Mouse (Mus musculus) neural tube, embryonic 10.5 days (tissue): ENCODE measurements at regions not wholly inside any gene's neighbourhood (a gene's known extent, or its start where the extent isn't known, plus 50 kb on each side); places are given as distances from the start of the nearest gene placed in this dataset.
"Not testable (repeated sequence)": the region's sequence is repeated elsewhere in the genome, so short reads cannot be mapped to it uniquely, and the experiment has no call there.

Source experiments
- DNase-seq: peaks from one replicate; pipeline ENCODE4 v3.0.0-alpha.2; 2017; ENCODE audit warnings: low spot score; ENCODE audit errors: extremely low spot score

- DNase-seq = no peak
These were observed 1451.1 kb upstream of the Pcdh20 start for GRCm38 (mm10) chr14:89922316-89922715.

DNA sequence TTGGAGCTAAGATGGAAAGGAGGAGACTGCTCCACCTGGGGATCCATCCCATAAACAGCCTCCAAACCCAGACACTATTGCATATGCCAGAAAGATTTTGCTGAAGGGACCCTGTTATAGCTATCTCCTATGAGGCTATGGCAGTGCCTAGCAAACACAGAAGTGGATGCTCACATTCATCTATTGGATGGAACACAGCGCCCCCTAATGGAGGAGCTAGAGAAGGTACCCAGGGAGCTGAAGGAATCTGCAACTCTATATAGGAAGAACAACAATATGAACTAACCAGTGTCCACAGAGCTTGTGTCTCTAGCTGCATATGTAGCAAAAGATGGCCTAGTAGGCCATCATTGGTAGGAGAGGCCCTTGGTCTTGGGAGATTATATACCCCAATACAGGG lies 1449.4 kb upstream of the Pcdh20 start:
- DNase-seq = peak; percentile 44

GRCm38 (mm10) chr14:89898701-89899227 lies 1427.6 kb upstream of the Pcdh20 start:
- not testable (repeated sequence) for DNase-seq

- not testable (repeated sequence) for DNase-seq
These were observed 1426.9 kb upstream of the Pcdh20 start for GRCm38 (mm10) chr14:89898135-89898534.

GRCm38 (mm10) chr14:89896891-89897290 lies 1425.7 kb upstream of the Pcdh20 start:
- not testable (repeated sequence) for DNase-seq
